Mouse (Mus musculus): ENCODE data around the gene Tmbim6.

DNA sequence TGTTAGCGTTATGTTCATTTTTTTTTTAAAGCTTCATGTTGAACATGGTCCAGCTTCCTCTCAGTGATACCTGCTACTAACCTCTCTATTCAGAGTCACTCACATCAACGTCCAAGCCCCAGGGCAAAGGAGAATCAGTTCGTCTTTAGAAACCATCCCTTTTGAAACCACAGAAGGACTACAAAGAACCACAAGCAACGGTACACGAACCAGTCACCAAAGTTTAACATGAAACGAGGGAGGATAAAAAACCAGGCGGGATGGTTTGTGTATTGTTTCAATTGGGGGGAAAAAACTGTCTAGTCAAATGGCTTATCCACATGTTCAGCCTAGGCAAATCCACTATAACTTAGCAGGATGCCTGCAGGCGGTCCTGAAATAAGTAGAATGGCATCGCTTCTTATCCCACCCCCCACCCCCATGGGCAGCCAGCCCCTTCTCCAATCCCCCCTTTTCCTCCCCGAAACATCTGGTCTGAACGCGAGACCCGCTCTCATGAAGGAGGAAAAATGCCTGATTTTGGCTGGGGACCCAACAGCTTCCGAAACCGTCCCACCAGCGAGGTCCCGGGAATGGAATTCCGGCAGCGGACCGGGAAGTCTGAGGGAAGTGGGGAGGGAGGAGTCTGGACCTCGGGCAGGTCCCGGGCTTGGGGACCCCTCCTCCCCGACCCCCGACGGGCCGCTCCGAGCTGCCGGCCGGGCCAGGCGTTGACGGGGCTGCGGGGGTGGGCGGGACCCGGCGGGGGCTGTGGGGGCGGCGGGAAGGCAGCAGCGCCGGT is 23.1 kb upstream of the Tmbim6 start:
- TF ChIP-seq GATA1 (IDR thresholded peaks at IDR 0.05; ENCODE audit: borderline replicate concordance, low read length), result no peak
- no peak for TF ChIP-seq TAL1 (conservative IDR thresholded peaks at IDR 0.05; ENCODE audit: low read depth, low read length)
- TF ChIP-seq CTCF (IDR thresholded peaks at IDR 0.05; ENCODE audit: low read depth, low read length), result no peak
- TF ChIP-seq POLR2AphosphoS5 (IDR thresholded peaks at IDR 0.05; ENCODE audit: insufficient replicate concordance, low read depth, low read length), result no peak
